Mouse (Mus musculus) naive thymus-derived CD4-positive, alpha-beta T cell, adult 2 months (primary cell): Measurements from ENCODE around the gene Nkx2-3.
A peak's percentile ranks its signal among the peaks of the same experiment; 100 is the strongest.

Experiments
- DNase-seq: peaks from one replicate; pipeline ENCODE4 v3.0.0-alpha.2; 2011; ENCODE audit warnings: low read depth

Nkx2-3 gene

DNA sequence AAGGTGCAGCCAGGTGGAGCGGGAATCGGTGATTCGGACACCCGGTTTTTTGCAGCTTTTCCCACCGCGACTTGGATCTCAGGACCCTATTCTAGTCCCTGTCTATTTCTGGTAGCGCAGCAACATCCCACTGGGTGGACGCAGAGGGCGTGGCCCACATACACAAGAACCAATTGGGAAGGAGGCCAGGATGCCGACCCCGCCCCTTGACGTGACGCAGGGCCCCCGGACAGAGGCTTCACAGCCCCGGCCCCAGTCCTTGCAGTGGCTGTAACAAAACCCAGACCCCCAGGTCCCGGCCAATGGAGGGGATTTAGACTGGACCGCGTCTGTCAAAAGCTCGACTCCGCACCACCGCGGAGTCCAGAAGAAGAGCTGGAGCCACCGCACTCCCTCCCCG is at the start of gene Nkx2-3:
Gene Nkx2-3, plus strand, starts transcription at position 275 of the 400 bp plus-strand sequence.
- DNase-seq: no peak

DNA sequence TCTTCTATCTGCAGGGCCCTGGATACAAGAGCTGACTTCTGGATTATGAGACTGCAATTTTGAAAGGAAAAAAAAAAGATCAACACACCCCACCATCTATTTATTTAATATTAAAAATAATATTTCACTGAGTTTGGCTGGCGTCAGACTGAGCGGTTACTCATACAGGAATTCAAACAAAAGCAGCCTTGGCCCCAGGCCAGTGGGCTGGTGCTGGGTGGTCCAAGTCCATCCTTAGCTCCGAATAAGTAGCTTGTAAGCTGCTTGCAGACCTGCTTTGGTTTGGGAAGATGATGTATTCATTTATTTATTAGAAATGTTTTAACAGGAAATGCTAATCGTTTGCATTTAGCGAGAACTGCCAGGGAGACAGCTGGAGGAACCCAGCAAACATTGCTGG is 49.0 kb upstream of the Nkx2-3 start:
- DNase-seq: no peak

- no peak for DNase-seq
These were observed 43.8 kb upstream of the Nkx2-3 start for GRCm38 (mm10) chr19:43568298-43568697.

GRCm38 (mm10) chr19:43569133-43569532 is 43.0 kb upstream of the Nkx2-3 start:
- DNase-seq: no peak

- peak; percentile 81 for DNase-seq
These were observed 41.0 kb upstream of the Nkx2-3 start for GRCm38 (mm10) chr19:43570831-43571790.

DNA sequence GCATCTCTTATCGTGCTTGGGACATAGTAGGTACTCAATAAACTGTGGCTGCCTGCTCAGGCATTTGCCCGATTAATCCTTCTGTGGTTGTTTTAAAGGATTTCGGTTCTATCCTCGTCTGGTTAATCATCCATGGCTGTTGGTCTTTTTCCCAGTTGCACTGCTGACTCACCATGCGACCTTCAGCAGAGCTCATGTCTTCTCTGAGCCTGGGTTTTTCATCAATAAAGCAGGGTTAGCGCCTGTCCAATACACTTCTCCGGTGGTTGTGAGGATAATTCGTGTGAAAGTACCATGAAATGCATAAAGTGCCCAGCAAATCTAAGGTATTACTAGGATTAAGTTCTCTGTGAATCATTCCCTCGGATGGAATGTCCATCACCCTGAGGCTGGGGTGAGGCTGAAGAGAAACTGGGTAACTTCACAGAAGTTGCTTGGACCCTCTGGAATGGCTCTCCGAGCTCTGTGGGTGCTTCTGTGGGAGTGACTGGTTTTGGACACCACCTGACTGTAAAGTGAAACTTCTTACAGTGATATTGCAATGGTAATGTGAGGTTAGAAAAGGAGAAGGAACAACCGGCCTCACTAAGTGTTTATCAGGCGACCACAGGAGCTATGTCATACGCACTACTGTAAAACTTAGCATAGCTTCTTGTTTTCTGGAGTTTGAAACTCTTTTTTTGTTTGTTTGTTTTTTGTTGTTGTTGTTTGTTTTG is 32.9 kb upstream of the Nkx2-3 start:
- no peak for DNase-seq

- no peak for DNase-seq
These were observed 30.9 kb upstream of the Nkx2-3 start for GRCm38 (mm10) chr19:43581185-43581584.

GRCm38 (mm10) chr19:43583192-43583591 is 28.9 kb upstream of the Nkx2-3 start:
- no peak for DNase-seq

DNA sequence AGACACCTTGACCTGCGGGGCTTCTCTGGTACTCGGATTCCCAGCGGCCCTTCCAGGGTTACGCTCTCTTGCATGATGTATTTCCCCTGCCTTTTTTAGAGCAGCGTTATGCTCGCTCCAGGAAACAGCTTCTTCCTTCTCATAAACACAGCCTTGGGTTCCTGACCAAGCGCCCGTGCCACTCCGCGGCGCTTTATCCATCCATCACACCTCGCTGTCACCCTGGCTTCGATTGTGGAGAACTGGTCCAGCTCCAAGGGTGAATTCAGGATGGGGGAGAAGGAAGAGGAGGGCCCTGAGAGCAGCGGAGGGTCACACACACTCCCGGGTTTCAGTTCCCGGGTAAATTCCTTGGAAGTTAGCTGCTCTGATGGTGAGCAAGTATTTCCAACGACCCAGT is 28.5 kb upstream of the Nkx2-3 start:
- DNase-seq: no peak

DNA sequence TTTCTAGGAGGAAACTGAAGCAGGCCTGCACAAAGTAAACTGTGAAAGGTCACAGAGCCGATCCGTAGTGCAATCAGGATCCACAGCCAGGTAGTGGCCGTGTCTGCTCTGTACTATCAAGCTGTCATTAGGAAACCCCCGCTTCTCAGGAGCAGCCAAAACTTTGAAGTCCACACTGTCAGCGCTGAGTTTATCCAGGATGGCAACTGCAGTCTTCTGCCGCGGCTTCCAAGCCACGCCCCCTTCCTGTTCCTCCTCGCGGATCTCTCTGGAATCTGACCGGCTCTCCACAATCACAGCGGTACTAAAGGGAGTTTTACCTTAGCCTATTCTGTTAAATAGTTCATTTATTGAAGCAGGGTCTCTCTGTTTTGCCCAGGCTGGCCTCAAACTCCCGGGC is 27.3 kb upstream of the Nkx2-3 start:
- DNase-seq: no peak

GRCm38 (mm10) chr19:43592026-43592425 is 20.1 kb upstream of the Nkx2-3 start:
- no peak for DNase-seq

DNA sequence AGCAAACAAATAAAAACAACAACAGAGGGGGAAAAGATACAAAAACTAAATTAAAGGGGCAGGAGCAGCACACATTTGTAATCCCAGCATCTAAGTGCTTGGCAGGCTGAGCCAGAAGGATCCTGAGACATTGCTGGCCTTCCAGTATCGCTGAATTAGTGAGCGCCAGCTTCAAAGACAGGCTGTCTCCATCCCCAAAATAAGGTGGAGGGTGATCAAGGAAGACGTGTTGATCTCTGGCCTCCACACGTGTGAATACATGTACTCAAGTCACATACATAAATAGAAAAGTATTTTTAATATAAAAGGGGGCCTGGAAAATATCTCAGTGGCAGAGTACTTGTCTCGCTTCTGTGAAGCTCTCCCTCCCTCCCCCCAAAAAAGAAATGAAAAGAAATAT is 15.1 kb upstream of the Nkx2-3 start:
- DNase-seq: no peak

DNA sequence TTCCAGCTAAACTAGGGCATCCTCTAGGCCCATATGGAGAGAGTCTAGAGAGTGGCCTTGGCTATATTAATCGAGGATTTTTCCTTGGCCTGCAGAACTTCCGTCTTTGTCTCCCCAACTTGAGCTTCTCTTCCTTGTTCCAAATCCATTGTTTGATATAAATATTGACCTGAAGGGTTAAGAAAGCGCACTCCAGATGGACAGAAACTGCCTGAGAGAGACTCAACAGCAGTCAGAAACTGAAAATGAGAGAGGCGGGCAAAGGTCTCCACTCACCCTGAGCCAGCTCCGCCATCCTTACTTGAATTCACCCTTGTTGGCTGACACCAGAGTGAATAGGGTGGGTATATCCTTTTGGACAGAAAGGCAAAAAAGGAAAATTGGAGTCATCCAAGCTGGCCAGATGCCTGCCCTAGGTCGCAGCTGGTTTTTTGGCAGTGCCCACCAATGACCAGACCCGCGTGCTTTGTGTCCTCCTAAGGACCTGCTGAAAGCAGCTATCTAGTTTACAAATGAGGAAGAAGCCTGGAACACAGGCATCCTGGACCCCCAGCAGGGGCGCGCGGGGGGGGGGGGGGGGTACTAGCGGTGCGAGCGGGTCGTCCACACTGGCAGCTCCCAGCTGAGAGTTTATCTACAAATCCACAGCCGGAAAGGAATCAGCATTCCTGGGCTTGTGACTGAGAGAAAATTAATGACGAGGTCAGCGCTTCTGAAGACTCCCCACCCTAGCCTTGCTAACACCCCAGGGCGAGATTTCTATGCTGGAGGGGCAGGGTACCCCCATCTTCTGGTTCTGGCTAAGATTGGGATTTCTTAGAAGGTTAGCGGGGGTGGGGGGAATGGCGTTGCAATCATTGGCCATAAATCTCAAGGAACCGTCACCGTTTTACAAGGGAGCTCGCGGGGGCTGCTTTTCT is 13.1 kb upstream of the Nkx2-3 start:
- no peak for DNase-seq

DNA sequence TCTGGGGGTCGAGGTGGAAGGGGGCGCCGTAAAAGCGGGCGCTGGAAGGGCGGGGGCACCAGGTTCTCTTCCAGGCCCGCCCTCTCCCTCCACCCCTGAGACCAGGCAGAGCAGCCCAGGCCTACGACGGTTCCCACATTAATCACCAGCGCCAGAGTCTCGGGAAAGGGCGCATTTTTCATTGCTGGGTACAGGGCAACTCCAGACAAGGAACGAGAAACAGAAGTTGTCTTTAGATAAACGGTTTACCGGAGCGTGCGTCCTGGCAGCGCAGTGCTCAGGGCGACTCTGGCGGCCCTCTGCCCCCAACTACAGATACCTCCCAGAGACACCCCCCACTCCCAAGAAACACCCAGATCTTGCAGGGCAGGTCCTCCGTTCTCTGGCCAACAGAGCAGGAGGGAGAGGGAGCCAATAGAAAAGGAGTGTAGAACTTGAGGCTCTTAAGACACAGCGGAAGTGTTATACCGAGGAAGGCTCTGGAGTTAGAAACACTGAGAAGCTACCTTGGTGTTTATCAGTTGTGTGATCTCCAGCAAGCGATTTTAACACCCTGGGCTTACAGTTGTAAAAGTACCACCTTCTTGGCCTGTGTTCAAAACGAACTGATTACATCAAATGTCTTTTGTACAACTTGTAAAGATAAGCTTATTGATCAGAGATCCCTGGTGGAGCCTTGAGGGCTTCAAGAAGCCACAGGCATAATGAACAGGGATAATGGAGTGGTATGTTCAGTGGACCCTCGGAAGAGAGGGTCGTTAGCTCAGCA is 12.2 kb upstream of the Nkx2-3 start:
- no peak for DNase-seq

DNA sequence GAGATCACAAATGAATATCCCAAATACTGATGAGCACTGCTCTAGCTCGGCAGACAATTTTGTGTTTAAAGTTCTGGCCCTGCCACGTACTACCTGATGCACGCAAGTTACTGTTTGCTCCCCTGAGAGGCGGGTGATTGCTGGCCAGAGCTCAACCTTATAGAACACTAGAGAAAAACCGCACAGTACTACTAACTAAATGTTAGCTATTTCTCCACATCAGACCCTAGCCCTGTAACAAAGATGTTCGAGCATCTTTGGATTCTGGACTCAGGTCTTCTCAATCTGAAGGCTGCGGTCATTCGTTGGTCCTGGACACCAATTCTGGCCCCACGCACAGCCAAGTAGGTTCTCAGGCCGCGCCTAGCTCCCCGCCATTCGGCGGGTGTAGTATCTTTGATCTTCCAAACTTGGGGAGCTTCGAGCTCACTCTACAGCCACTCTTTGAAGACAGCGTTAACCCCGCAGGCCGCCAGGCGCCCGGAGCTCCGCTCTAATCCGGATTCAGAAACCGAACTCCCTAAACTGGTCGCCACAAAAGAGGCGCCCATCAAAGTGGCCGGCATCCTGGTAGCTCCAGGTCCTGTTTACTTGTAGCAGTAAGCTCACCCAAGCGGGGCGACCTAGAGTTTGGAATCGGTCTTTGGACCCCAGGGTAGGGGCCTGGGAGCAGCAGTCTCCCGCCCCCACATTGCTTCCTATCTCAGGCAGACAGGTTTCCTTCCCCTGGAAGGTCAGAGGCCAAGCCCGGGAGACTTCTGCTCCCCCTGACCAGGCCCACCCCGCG is 11.4 kb upstream of the Nkx2-3 start:
- DNase-seq: no peak

GRCm38 (mm10) chr19:43601440-43601839 is 10.7 kb upstream of the Nkx2-3 start:
- no peak for DNase-seq

GRCm38 (mm10) chr19:43601996-43602590 is 10.0 kb upstream of the Nkx2-3 start:
- no peak for DNase-seq

DNA sequence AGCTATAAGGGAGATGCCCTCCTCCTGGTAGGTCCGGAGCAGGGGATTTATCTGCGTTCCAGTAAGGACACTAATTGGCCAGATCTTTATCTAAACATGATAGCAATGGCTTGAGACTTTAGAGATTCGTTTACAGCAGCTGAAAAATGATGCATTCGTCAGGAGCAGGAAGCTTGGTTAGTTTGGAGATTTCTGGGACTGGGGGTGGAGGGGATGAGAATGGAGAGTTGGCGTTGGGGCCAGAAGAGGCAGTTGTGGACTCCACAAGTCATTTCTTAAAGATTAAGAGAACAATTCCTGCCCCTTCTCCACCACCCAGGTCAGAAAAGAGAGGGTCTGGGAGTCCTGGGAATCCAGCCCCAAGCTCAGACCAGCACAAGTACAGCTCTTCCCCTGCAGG is 8.6 kb upstream of the Nkx2-3 start:
- DNase-seq: no peak

DNA sequence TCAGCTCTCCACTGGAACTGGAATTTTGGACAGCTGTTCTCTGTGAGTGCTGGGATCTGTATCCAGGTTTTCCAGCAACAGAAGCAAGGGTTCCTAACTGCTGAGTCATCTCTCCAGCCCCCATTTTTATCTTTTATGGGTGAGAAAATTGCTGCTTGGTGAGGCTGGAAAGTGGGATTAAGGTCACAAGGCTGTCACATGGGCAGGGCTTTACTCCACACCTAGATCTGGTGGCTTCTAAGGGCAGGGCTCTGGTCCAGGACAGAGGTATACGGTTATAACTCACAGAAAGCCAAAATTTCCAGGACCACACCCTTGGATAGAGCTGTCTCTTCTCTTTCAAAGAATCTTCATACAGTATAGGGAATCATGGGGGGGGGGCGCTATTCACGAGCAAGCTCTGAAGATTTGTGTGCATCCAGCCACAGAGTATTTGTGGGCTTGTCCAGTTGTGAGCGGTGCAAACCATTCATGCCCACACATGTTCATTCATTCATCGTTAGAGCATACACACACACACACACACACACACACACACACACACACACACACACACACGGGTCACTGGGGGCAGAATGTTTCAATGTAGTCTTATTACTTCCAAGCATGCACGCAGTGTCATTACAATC is 7.5 kb upstream of the Nkx2-3 start:
- no peak for DNase-seq
